Mouse (Mus musculus) small intestine, adult 2 months (tissue): ENCODE measurements around the gene Rundc3a.

Experiments
- CTCF ChIP-seq: fragments of 200-500 bp; IDR thresholded peaks from 2 replicates; pipeline ENCODE4 v1.5.1; 2012; ENCODE audit warnings: low read depth, mild to moderate bottlenecking, control low read depth, inconsistent platforms, low read length, moderate library complexity, mixed read lengths; ENCODE audit not compliant: insufficient replicate concordance, insufficient read length; ENCODE audit errors: extremely low read depth
- POLR2A ChIP-seq: fragments of 200-500 bp; IDR thresholded peaks from 2 replicates; pipeline ENCODE4 v1.6.1; 2012; ENCODE audit warnings: low read depth, mild to moderate bottlenecking, control low read depth, inconsistent platforms, low read length, moderate library complexity

DNA sequence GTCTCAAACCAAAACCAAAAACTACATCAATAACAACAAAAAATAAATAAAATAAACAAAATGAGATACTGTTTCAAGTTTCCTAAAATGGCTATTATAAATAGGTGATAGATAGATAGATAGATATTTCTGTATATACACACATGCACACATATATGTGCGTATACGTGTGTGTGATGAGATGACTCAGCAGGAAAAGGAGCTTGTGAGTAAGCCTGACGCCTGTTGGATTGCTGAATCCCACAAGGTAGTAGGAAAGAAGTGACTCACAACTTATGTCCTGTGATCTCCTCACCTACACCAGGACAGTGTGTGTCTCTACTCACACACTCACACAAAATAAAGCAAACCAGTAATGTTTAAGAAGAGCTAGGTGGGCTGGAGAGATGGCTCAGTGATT, 10.4 kb upstream of the Rundc3a start:
- TF ChIP-seq POLR2A (no peak), CTCF (no peak)
